Mouse (Mus musculus): ENCODE measurements around the gene Alkbh2. TPM values are rescaled to one million over a fixed set of nuclear protein-coding genes. Genes with fewer than 3 reads are reported as not detected.

Alkbh2 gene
- 13.0 and 15.4 TPM in 2 replicates for polyA plus RNA-seq (2012; rRNA removed; ENCODE audit: low replicate concordance)

GRCm38 (mm10) chr5:114127374-114128349 lies at the start of gene Alkbh2:
TSS of gene Alkbh2 (minus strand) at chr5:114128218.

GRCm38 (mm10) chr5:114146028-114146888 lies 18.2 kb upstream of the Alkbh2 start, which contains the start of gene Acacb:
TSS of gene Acacb (plus strand) at chr5:114146535.

GRCm38 (mm10) chr5:114130211-114130605 lies 2.2 kb upstream of the Alkbh2 start, which contains the start of gene Ung:
TSS of gene Ung (plus strand) at chr5:114130386.

GRCm38 (mm10) chr5:114091057-114091807 lies 36.8 kb downstream of the Alkbh2 start, which contains the start of gene Svop:
TSS of gene Svop (minus strand) at chr5:114091570.

Other genes with a start within 250 kb of the Alkbh2 start
- 85.5 and 112 TPM in 2 replicates for gene Coro1c, start 219.5 kb downstream of the Alkbh2 start, polyA plus RNA-seq (2012; rRNA removed; ENCODE audit: low replicate concordance)
- gene Ssh1, start 134.3 kb downstream of the Alkbh2 start, polyA plus RNA-seq (2012; rRNA removed; ENCODE audit: low replicate concordance) = 13.9 and 23.9 TPM in 2 replicates
- 0.30 TPM in 1 of 2 replicates, not detected in the other for gene Dao, start 124.5 kb downstream of the Alkbh2 start, polyA plus RNA-seq (2012; rRNA removed; ENCODE audit: low replicate concordance)
- 28.9 and 32.0 TPM in 2 replicates for gene Usp30, start 62.8 kb downstream of the Alkbh2 start, polyA plus RNA-seq (2012; rRNA removed; ENCODE audit: low replicate concordance)
- not detected in 2 replicates for gene Svop, start 36.6 kb downstream of the Alkbh2 start, polyA plus RNA-seq (2012; rRNA removed; ENCODE audit: low replicate concordance)
- gene Ung, start 2.2 kb upstream of the Alkbh2 start, polyA plus RNA-seq (2012; rRNA removed; ENCODE audit: low replicate concordance) = 6.8 and 10.8 TPM in 2 replicates
- gene Acacb, start 18.3 kb upstream of the Alkbh2 start, polyA plus RNA-seq (2012; rRNA removed; ENCODE audit: low replicate concordance) = 68.9 and 89.5 TPM in 2 replicates
- not detected in 2 replicates for gene Foxn4, start 145.6 kb upstream of the Alkbh2 start, polyA plus RNA-seq (2012; rRNA removed; ENCODE audit: low replicate concordance)
- gene Myo1h, start 160.9 kb upstream of the Alkbh2 start, polyA plus RNA-seq (2012; rRNA removed; ENCODE audit: low replicate concordance) = 0.43 and 0.81 TPM in 2 replicates